Mouse (Mus musculus) myocyte (in vitro differentiated cells): ENCODE measurements around the gene Gm11034. TPM values are rescaled to one million over a fixed set of nuclear protein-coding genes. Genes with fewer than 3 reads are reported as not detected.
A peak's percentile ranks its signal among the peaks of the same experiment; 100 is the strongest.

Source experiments
- H3K27me3 ChIP-seq: one replicate; pipeline ENCODE4 v1.6.1; 2011; ENCODE audit not compliant: control insufficient read depth, insufficient read depth, insufficient read length
- H3K36me3 ChIP-seq: one replicate; pipeline ENCODE4 v1.6.1; 2011; ENCODE audit not compliant: control insufficient read depth, insufficient read depth
- H3K4me2 ChIP-seq: one replicate; pipeline ENCODE4 v1.6.1; 2011; ENCODE audit warnings: low read depth, control low read depth
- H3K4me3 ChIP-seq: one replicate; pipeline ENCODE4 v1.5.1; 2011; ENCODE audit warnings: mild to moderate bottlenecking, control low read depth, moderate library complexity
- H3K79me2 ChIP-seq: one replicate; pipeline ENCODE4 v1.6.1; 2011; ENCODE audit not compliant: control insufficient read depth, insufficient read depth
- H3ac ChIP-seq: one replicate; pipeline ENCODE4 v1.6.1; 2011; ENCODE audit not compliant: control insufficient read depth, insufficient read length
- CEBPB ChIP-seq: IDR thresholded peaks from 2 replicates; pipeline ENCODE4 v1.6.1; 2011; ENCODE audit warnings: mild to moderate bottlenecking, moderate library complexity; ENCODE audit not compliant: poor library complexity, insufficient read depth, severe bottlenecking
- E2F4 ChIP-seq: IDR thresholded peaks from one replicate; pipeline ENCODE4 v1.6.1; 2011; ENCODE audit warnings: mild to moderate bottlenecking, control low read depth, moderate library complexity; ENCODE audit not compliant: insufficient read depth
- MAX ChIP-seq: IDR thresholded peaks from one replicate; pipeline ENCODE4 v1.6.1; 2011; ENCODE audit warnings: low read depth, mild to moderate bottlenecking, control low read depth
- MYOD1 ChIP-seq, 3 experiments: IDR thresholded peaks; one replicate each; pipeline ENCODE4 v1.6.1; 2011; ENCODE audit warnings: control low read depth in 2 of 3, low read depth in 2 of 3, mild to moderate bottlenecking in 2 of 3, moderate library complexity in 1 of 3; ENCODE audit not compliant: insufficient read length in 2 of 3, control insufficient read depth in 1 of 3
- MYOG ChIP-seq, 3 experiments: IDR thresholded peaks; one replicate each; pipeline ENCODE4 v1.6.1; 2011; ENCODE audit warnings: control low read depth in 2 of 3, low read depth in 2 of 3, mild to moderate bottlenecking in 2 of 3; ENCODE audit not compliant: insufficient read length in 2 of 3, control insufficient read depth in 1 of 3, insufficient read depth in 1 of 3
- POLR2A ChIP-seq: IDR thresholded peaks from one replicate; pipeline ENCODE4 v1.6.1; 2011; ENCODE audit warnings: low read depth, mild to moderate bottlenecking, control low read depth, moderate library complexity; ENCODE audit not compliant: insufficient read length
- POLR2AphosphoS2 ChIP-seq: IDR thresholded peaks from one replicate; pipeline ENCODE4 v1.6.1; 2011; ENCODE audit warnings: low read depth, control low read depth; ENCODE audit not compliant: insufficient read length
- REST ChIP-seq: IDR thresholded peaks from one replicate; pipeline ENCODE4 v1.6.1; 2011; ENCODE audit warnings: mild to moderate bottlenecking, control low read depth, moderate library complexity; ENCODE audit not compliant: insufficient read depth, insufficient read length
- SRF ChIP-seq: IDR thresholded peaks from one replicate; pipeline ENCODE4 v1.6.1; 2011; ENCODE audit warnings: low read depth; ENCODE audit not compliant: control insufficient read depth, insufficient read length
- TCF12 ChIP-seq: IDR thresholded peaks from one replicate; pipeline ENCODE4 v1.6.1; 2011; ENCODE audit warnings: mild to moderate bottlenecking, control low read depth; ENCODE audit not compliant: poor library complexity, insufficient read depth, severe bottlenecking
- TCF3 ChIP-seq: IDR thresholded peaks from one replicate; pipeline ENCODE4 v1.6.1; 2011; ENCODE audit warnings: low read depth, control low read depth; ENCODE audit not compliant: insufficient read length
- USF1 ChIP-seq: IDR thresholded peaks from one replicate; pipeline ENCODE4 v1.6.1; 2011; ENCODE audit warnings: low read depth, mild to moderate bottlenecking, control low read depth, moderate library complexity
- polyA plus RNA-seq: library from polyadenylated mRNA; unstranded; fragments of >200 nt; fragmentation: generic; extraction: Trizol; gene quantifications from one replicate; pipeline ENCODE4 v1.2.1, GENCODE M21; 2012; ENCODE audit warnings: missing spikeins

The Gm11034 gene
- polyA plus RNA-seq, 1 experiment, result not detected

GRCm38 (mm10) chr8:72222656-72223055, 9.2 kb upstream of the Gm11034 start:
- Histone ChIP-seq H3K27me3 (no peaks in the 10 kb centered on the region), H3ac (no peak overlapping the region), H3K36me3 (peaks cover 3% of the 10 kb centered on the region), H3K4me3 (no peak overlapping the region), H3K79me2 (peaks cover 22% of the 10 kb centered on the region), H3K4me2 (no peak overlapping the region)
- TF ChIP-seq MYOG (IDR thresholded peaks at IDR 0.05; ENCODE audit: control insufficient read depth in 1 of 3, insufficient read depth in 1 of 3, insufficient read length in 2 of 3, low read depth in 2 of 3), result no peak
- TF ChIP-seq USF1, result no peak
- TF ChIP-seq TCF12, result no peak
- no peak for TF ChIP-seq POLR2AphosphoS2
- no peak for TF ChIP-seq POLR2A
- no peak for TF ChIP-seq MYOD1 (IDR thresholded peaks at IDR 0.05; ENCODE audit: control insufficient read depth in 1 of 3, insufficient read length in 2 of 3, low read depth in 2 of 3)
- no peak for TF ChIP-seq MAX
- no peak for TF ChIP-seq TCF3
- TF ChIP-seq E2F4, result no peak
- TF ChIP-seq REST, result no peak
- no peak for TF ChIP-seq CEBPB
- TF ChIP-seq SRF, result no peak

- Histone ChIP-seq H3K4me3 (peak overlapping the region; percentile 74), H3K4me2 (peak overlapping the region; percentile 95), H3K27me3 (no peaks in the 10 kb centered on the region), H3K36me3 (peaks cover 3% of the 10 kb centered on the region), H3K79me2 (peaks cover 22% of the 10 kb centered on the region), H3ac (no peak overlapping the region)
- TF ChIP-seq USF1, result no peak
- TF ChIP-seq POLR2A, result no peak
These were observed 7.3 kb upstream of the Gm11034 start for GRCm38 (mm10) chr8:72220758-72221157.

GRCm38 (mm10) chr8:72219541-72220363, 6.3 kb upstream of the Gm11034 start, which contains the start of gene Fam32a:
Gene Fam32a (plus strand): TSS chr8:72219730.
- Histone ChIP-seq H3K36me3 (peaks cover 3% of the 10 kb centered on the region), H3K27me3 (no peaks in the 10 kb centered on the region), H3ac (peak within 1 kb of the TSS; percentile 84), H3K4me2 (peak within 1 kb of the TSS; percentile 95), H3K79me2 (peaks cover 22% of the 10 kb centered on the region), H3K4me3 (peak within 1 kb of the TSS; percentile 74)
- TF ChIP-seq MYOG (IDR thresholded peaks at IDR 0.05; ENCODE audit: control insufficient read depth in 1 of 3, insufficient read depth in 1 of 3, insufficient read length in 2 of 3, low read depth in 2 of 3) (no peak), USF1 (peak; percentile 31), TCF3 (no peak), MYOD1 (IDR thresholded peaks at IDR 0.05; ENCODE audit: control insufficient read depth in 1 of 3, insufficient read length in 2 of 3, low read depth in 2 of 3) (no peak), TCF12 (no peak), MAX (no peak), POLR2A (peak; percentile 65), SRF (no peak), POLR2AphosphoS2 (peak; percentile 53), E2F4 (no peak), REST (no peak), CEBPB (no peak)

- no peak for TF ChIP-seq REST
- no peak for TF ChIP-seq MAX
- no peak for TF ChIP-seq SRF
- TF ChIP-seq POLR2A, result no peak
- TF ChIP-seq E2F4, result no peak
- no peak for TF ChIP-seq MYOD1 (IDR thresholded peaks at IDR 0.05; ENCODE audit: control insufficient read depth in 1 of 3, insufficient read length in 2 of 3, low read depth in 2 of 3)
- no peak for TF ChIP-seq POLR2AphosphoS2
- no peak for TF ChIP-seq USF1
- no peak for TF ChIP-seq CEBPB
- no peak for TF ChIP-seq MYOG (IDR thresholded peaks at IDR 0.05; ENCODE audit: control insufficient read depth in 1 of 3, insufficient read depth in 1 of 3, insufficient read length in 2 of 3, low read depth in 2 of 3)
- peak overlapping the region; percentile 84 for H3ac ChIP-seq
- peaks cover 3% of the 10 kb centered on the region for H3K36me3 ChIP-seq
- H3K79me2 ChIP-seq, result peaks cover 22% of the 10 kb centered on the region
- H3K4me3 ChIP-seq, result peak overlapping the region; percentile 74
- H3K27me3 ChIP-seq, result no peaks in the 10 kb centered on the region
- H3K4me2 ChIP-seq, result peak overlapping the region; percentile 74
These were observed 5.5 kb upstream of the Gm11034 start for GRCm38 (mm10) chr8:72218781-72219540.
